Mouse (Mus musculus): ENCODE results near the gene Saysd1. TPM values are rescaled to one million over a fixed set of nuclear protein-coding genes. Genes with fewer than 3 reads are reported as not detected.

Saysd1 gene
- polyA plus RNA-seq, 1 experiment: 5.9 TPM

GRCm38 (mm10) chr14:20144093-20144492 is 5.8 kb upstream of the Saysd1 start:
- Histone ChIP-seq H3K27ac (ENCODE audit: control insufficient read depth, insufficient read depth, low read depth, low read length, poor library complexity) (no peak overlapping the region), H3K4me3 (replicated peaks; ENCODE audit: control insufficient read depth, low read depth, low read length) (no peak overlapping the region), H3K4me1 (ENCODE audit: control insufficient read depth, insufficient read depth, low read length) (no peaks in the 10 kb centered on the region)
- TF ChIP-seq CTCF (IDR thresholded peaks at IDR 0.05; ENCODE audit: control insufficient read depth, insufficient read depth, low read length): no peak
- no peak for TF ChIP-seq POLR2A (IDR thresholded peaks at IDR 0.05; ENCODE audit: borderline replicate concordance, control insufficient read depth, low read depth, low read length)
- 84% methylated on average over 4 of the region's 4 CpGs for WGBS

- TF ChIP-seq CTCF (IDR thresholded peaks at IDR 0.05; ENCODE audit: control insufficient read depth, insufficient read depth, low read length): no peak
- TF ChIP-seq POLR2A (IDR thresholded peaks at IDR 0.05; ENCODE audit: borderline replicate concordance, control insufficient read depth, low read depth, low read length): no peak
- Histone ChIP-seq H3K4me1 (ENCODE audit: control insufficient read depth, insufficient read depth, low read length) (no peaks in the 10 kb centered on the region), H3K4me3 (replicated peaks; ENCODE audit: control insufficient read depth, low read depth, low read length) (no peak overlapping the region), H3K27ac (ENCODE audit: control insufficient read depth, insufficient read depth, low read depth, low read length, poor library complexity) (no peak overlapping the region)
- 82% methylated on average over 10 of the region's 10 CpGs for WGBS
Measured at GRCm38 (mm10) chr14:20134965-20135671, 3.2 kb downstream of the Saysd1 start.

GRCm38 (mm10) chr14:20128162-20128561 is 10.2 kb downstream of the Saysd1 start:
- TF ChIP-seq POLR2A (IDR thresholded peaks at IDR 0.05; ENCODE audit: borderline replicate concordance, control insufficient read depth, low read depth, low read length) (no peak), CTCF (IDR thresholded peaks at IDR 0.05; ENCODE audit: control insufficient read depth, insufficient read depth, low read length) (no peak)
- H3K4me3 ChIP-seq (replicated peaks; ENCODE audit: control insufficient read depth, low read depth, low read length): no peak overlapping the region
- WGBS: 82% methylated on average over 6 of the region's 6 CpGs

GRCm38 (mm10) chr14:20127406-20128087 is 10.8 kb downstream of the Saysd1 start:
- TF ChIP-seq POLR2A (IDR thresholded peaks at IDR 0.05; ENCODE audit: borderline replicate concordance, control insufficient read depth, low read depth, low read length): no peak
- no peak for TF ChIP-seq CTCF (IDR thresholded peaks at IDR 0.05; ENCODE audit: control insufficient read depth, insufficient read depth, low read length)
- Histone ChIP-seq H3K27ac (ENCODE audit: control insufficient read depth, insufficient read depth, low read depth, low read length, poor library complexity) (no peak overlapping the region), H3K4me1 (ENCODE audit: control insufficient read depth, insufficient read depth, low read length) (no peaks in the 10 kb centered on the region), H3K4me3 (replicated peaks; ENCODE audit: control insufficient read depth, low read depth, low read length) (no peak overlapping the region)
- WGBS: 87% methylated on average over 15 of the region's 15 CpGs

More at GRCm38 (mm10) chr14:20128162-20128561, 10.2 kb downstream of the Saysd1 start:
- Histone ChIP-seq H3K27ac (ENCODE audit: control insufficient read depth, insufficient read depth, low read depth, low read length, poor library complexity) (no peak overlapping the region), H3K4me1 (ENCODE audit: control insufficient read depth, insufficient read depth, low read length) (no peaks in the 10 kb centered on the region)

GRCm38 (mm10) chr14:20120868-20121267 is 17.5 kb downstream of the Saysd1 start:
- WGBS: 6% methylated on average over 5 of the region's 5 CpGs
- no peak overlapping the region for H3K4me3 ChIP-seq (replicated peaks; ENCODE audit: control insufficient read depth, low read depth, low read length)
- H3K4me1 ChIP-seq (ENCODE audit: control insufficient read depth, insufficient read depth, low read length): 0 out of 2 replicates have a peak, but pooled peaks cover 1% of the 10 kb centered on the region
- H3K27ac ChIP-seq (ENCODE audit: control insufficient read depth, insufficient read depth, low read depth, low read length, poor library complexity): no peak overlapping the region
- TF ChIP-seq POLR2A (IDR thresholded peaks at IDR 0.05; ENCODE audit: borderline replicate concordance, control insufficient read depth, low read depth, low read length) (no peak), CTCF (IDR thresholded peaks at IDR 0.05; ENCODE audit: control insufficient read depth, insufficient read depth, low read length) (no peak)

GRCm38 (mm10) chr14:20120012-20120411 is 18.3 kb downstream of the Saysd1 start:
- H3K4me1 ChIP-seq (ENCODE audit: control insufficient read depth, insufficient read depth, low read length): 0 out of 2 replicates have a peak, but pooled peaks cover 1% of the 10 kb centered on the region
- no peak overlapping the region for H3K4me3 ChIP-seq (replicated peaks; ENCODE audit: control insufficient read depth, low read depth, low read length)
- 90% methylated on average over 11 of the region's 11 CpGs for WGBS
- H3K27ac ChIP-seq (ENCODE audit: control insufficient read depth, insufficient read depth, low read depth, low read length, poor library complexity): no peak overlapping the region
- TF ChIP-seq CTCF (IDR thresholded peaks at IDR 0.05; ENCODE audit: control insufficient read depth, insufficient read depth, low read length) (no peak), POLR2A (IDR thresholded peaks at IDR 0.05; ENCODE audit: borderline replicate concordance, control insufficient read depth, low read depth, low read length) (no peak)

- TF ChIP-seq CTCF (IDR thresholded peaks at IDR 0.05; ENCODE audit: control insufficient read depth, insufficient read depth, low read length): no peak
- TF ChIP-seq POLR2A (IDR thresholded peaks at IDR 0.05; ENCODE audit: borderline replicate concordance, control insufficient read depth, low read depth, low read length): no peak
- WGBS: 56% methylated on average over 9 of the region's 9 CpGs
- Histone ChIP-seq H3K4me1 (ENCODE audit: control insufficient read depth, insufficient read depth, low read length) (0 out of 2 replicates have a peak, but pooled peaks cover 1% of the 10 kb centered on the region), H3K27ac (ENCODE audit: control insufficient read depth, insufficient read depth, low read depth, low read length, poor library complexity) (no peak overlapping the region), H3K4me3 (replicated peaks; ENCODE audit: control insufficient read depth, low read depth, low read length) (no peak overlapping the region)
Measured at GRCm38 (mm10) chr14:20116149-20116605, 22.2 kb downstream of the Saysd1 start.

- 35% methylated on average over 6 of the region's 6 CpGs for WGBS
- TF ChIP-seq POLR2A (IDR thresholded peaks at IDR 0.05; ENCODE audit: borderline replicate concordance, control insufficient read depth, low read depth, low read length) (no peak), CTCF (IDR thresholded peaks at IDR 0.05; ENCODE audit: control insufficient read depth, insufficient read depth, low read length) (no peak)
- H3K4me1 ChIP-seq (ENCODE audit: control insufficient read depth, insufficient read depth, low read length): 0 out of 2 replicates have a peak, but pooled peaks cover 1% of the 10 kb centered on the region
- no peak overlapping the region for H3K4me3 ChIP-seq (replicated peaks; ENCODE audit: control insufficient read depth, low read depth, low read length)
- H3K27ac ChIP-seq (ENCODE audit: control insufficient read depth, insufficient read depth, low read depth, low read length, poor library complexity): no peak overlapping the region
Measured at GRCm38 (mm10) chr14:20114951-20115350, 23.4 kb downstream of the Saysd1 start.
